Mouse (Mus musculus): Measurements from ENCODE around the gene Ctsll3.

DNA sequence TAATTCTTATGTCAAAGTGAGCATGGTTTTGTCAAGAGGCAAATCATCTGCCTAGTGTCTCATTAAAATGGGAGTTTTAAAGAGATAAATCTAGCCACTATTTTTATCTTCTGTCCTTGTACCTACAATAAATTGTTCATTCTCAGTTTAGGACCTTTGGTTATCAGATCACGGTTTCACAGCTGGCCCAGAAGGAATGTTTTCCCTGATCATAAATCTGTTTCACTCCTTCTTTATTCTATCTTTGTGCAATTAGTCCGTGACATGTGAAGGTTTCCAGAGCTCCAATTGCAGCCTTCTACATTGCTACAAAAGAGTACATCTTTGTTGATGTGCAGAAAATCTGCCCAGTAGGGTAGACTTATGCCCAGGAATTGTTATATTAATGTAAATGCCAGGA is 47.4 kb downstream of the Ctsll3 start:
- TF ChIP-seq POLR2A (IDR thresholded peaks at IDR 0.05; ENCODE audit: borderline replicate concordance, extremely low read depth, low read depth, low read length) = no peak
- TF ChIP-seq CTCF (IDR thresholded peaks at IDR 0.05; ENCODE audit: insufficient read depth, low read length) = no peak

All from lung, adult 2 months (tissue).